Mouse (Mus musculus): ENCODE results near the gene Dvl1.

Dvl1 gene

DNA sequence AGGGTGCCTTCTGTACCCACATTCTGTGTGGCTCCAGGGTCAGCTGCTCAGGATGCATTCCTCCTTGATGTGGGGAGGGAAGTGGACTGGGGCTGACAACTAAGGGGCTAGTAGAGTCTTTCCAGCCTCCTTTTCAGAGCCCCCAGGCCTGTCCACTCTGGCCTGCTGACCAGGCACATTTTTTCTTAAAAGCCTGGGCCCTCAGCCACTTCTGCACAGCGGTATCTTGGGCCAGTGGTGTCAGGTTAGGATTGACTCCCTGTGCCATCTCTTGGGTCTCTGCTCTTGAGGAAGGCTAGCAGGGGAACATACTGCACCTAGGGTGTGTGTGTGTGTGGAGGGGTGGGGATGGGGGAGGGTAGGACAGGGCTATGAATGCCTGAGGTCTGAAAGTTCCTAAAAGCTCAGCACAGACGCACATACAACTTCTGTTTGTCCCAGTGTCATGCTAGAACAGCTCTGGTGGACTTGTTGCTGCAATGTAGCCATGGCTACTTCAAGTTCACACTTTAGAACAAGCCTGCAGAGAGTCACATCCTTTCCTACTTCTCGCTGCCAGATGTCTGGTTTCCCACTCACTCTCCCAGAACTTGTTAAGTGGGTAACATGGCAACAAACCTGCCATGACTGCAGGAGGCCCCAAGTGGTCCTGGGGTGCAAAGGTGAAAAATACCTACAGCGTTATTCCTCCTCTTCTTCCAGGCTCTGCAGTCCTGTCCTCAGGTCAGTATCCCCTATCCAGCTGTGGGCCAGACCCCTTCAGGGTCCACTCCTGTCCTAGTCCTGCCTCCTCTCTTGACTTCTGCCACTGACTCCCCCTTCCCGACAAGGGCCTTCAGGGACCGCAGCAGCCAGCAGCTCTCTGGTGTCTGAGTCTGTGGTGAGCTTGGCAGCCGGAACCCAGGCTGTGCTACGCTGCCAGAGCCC, 6.9 kb upstream of the Dvl1 start:
- no peak for DNase-seq

DNA sequence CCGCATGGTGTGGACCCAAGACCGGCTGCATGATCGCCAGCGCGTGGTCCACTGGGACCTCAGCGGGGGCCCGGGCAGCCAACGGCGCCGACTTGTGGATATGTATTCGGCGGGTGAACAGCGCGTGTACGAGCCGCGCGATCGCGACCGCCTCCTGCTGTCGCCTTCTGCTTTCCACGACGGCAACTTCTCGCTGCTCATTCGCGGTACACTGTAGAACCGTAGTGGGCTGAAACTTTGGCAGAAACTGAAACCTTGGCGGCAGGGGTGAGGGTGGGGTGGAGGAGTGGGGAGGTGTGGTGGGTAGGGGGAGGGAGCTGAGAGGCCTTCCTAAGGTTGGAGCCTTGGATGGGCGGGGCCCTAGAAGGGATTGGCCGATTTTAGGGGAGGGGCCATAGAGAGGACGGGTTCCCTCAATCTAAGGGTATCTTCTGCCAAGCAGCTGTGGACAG, 6.2 kb upstream of the Dvl1 start:
- DNase-seq: peak; percentile 54 to 55

DNA sequence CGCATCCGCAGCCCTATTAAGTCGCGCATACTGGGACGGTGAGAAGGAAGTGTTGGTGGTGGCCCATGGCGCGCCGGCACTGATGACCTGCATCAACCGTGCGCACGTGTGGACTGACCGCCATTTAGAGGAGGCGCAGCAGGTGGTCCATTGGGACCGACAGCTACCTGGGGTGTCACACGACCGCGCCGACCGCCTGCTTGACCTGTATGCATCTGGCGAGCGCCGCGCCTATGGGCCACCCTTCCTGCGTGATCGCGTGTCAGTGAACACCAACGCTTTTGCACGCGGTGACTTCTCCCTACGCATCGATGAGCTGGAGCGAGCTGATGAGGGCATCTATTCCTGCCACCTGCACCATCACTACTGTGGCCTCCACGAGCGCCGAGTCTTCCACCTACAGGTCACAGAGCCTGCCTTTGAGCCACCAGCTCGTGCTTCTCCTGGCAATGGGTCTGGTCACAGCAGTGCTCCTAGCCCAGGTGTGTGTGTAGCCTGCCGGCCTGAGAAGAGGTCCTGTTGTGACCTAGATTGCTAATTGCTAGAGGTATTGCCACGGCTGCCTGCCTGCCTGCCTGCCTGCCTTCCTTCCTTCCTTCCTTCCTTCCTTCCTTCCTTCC, 5.4 kb upstream of the Dvl1 start:
- DNase-seq: peak; percentile 47 to 68

DNA sequence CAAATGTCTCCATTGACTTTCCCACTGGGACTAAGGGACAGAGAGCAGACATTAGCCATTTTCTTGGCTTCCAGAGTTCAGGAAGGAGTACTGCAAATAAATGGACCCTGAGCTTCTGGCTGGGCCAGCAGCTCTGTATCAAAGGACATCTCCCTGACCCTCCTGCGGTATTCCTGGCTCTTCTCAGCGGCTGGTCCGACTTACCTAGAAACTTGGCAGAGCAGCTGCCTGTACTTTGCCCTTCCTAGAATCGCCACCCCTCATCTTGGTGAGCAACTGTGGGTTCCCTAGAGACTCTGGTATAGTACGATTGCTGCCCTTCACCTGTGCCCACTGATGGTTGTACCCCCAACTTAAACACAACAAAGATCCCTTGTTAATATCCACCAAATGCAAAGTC, 4.0 kb upstream of the Dvl1 start:
- DNase-seq: no peak

DNA sequence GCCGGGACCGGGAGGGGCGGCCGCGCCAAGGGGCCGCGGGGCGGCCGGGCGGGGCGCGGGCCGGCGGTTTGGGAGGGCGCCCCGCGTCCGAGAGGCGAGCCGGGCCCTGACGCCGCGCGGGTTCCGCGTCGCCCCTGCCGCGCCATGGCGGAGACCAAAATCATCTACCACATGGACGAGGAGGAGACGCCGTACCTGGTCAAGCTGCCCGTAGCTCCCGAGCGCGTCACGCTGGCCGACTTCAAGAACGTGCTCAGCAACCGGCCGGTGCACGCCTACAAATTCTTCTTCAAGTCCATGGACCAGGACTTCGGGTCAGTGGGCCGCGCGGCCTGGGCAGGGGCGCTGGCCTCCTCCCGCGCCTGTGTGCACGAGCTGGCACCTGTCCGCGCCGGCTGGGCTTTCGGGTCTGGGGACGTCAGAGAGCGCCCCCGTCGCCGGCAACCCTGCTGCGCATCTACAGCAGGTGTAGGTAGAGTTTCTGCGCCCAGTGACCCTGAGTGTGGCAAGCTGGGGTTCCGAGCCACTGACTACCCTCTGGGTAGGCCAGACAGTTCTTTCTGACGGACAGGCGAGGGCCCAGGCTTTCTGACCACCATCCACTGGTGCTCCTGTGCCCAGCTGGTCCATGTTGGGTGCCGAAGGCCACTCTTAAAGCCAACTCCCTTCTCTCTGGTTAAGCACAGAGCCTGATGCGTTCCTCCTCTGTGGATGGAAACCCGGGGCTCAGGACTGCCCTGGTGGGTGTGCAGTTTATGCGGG, 570 bp downstream of the Dvl1 start:
- DNase-seq: peak; percentile 71 to 74

DNA sequence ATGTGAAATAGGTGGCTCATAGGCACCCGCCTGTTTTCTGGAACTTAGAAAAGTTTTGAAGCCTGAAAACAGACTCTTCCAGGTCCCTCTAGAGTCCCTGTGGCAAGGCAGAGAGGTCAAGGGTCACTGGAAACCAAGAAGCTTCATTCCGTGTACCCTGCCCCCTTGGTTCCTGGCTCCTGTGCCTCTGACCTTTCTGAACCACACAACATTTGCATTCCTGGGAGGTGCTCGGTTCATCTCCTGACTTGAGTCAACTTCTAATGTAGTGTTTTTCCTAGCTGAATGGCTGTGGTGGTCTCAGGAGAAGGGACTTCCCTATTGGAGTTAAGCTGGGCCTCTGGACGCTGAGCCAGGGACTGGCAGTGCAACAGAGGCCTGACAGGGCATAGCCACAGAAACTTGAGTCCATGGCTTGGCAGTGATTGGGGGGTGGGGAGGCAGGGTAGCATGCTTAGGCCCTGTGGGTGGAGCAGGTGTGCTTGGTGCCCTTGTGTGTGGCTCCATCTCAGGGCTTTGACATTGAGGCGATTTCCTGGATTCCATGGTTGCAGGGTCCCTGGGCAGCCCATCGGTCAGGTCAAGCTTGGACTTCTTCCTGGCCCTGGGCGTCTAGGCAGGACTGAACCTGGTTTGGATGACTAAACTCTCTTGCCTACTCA, 1.4 kb downstream of the Dvl1 start:
- no peak for DNase-seq

DNA sequence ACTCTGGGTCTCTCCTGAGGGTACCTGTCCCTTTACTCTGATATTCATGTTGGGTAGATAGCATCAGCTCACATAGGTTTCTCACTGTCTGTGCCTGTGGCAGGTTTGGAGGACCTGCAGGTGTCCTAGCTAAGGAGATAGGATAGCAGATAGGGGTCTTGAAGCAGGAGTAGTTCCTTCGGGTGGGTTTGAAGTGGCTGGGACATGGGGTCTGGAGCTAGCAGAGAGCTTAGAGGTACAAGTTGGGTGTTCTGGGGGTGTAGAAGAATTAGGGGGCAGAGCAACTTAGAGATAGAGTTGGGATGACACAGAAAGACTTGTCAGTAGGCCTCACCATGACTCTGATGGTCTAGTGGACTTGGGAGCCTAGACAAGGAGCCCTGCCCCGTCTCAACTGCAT, 2.2 kb downstream of the Dvl1 start:
- DNase-seq: no peak

DNA sequence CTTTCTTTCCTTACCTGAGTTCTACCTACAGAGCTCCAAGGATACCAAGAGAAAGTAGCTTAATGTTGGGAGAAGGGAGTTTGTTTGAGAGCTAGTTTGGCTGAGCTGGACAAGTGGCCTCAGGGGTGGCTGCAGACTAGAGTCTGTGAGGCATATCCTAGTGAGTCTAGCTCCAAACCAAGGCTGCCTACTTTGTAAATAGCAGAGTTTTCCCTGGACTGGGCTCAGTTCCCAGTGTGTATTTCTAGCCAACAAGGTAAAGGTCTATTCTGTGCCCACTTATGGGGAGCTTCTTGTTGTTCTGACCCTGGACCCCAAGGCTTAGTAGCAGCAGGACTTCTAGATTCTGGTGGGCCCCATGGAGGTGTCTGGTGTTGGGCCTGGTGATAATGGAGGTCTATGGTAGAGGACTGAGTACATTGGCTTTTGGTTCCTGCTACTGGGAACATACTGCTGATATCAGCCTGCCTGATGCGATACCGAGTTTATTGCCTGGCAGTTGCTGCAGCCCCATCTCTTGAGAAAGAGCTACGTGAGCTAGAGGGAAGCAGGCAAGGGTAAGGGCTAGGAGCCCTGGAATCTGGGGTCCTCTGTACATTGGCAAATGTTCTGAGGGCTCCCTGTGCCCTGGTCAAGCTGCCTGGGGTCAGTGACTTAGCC, 2.7 kb downstream of the Dvl1 start:
- no peak for DNase-seq

DNA sequence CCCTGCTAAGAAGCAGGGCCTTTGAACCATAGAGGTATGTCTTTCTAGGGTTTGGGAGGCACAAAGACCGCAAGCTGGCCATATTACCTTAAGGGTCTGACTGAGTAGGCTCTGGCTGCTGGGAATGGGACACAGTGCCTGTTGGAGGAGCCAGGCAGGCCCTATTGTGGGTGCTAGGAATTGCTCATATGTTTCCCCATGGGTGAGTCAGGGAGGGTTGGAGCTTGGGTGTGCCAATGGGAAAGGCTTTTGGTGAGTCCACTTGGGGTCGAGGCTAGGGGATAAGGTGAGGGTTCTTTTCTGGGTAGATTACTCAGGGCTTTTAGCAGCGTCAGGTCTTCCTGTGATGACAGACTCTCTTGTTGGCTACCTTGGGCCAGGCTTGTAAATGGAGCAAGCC, 4.2 kb downstream of the Dvl1 start:
- DNase-seq: no peak

DNA sequence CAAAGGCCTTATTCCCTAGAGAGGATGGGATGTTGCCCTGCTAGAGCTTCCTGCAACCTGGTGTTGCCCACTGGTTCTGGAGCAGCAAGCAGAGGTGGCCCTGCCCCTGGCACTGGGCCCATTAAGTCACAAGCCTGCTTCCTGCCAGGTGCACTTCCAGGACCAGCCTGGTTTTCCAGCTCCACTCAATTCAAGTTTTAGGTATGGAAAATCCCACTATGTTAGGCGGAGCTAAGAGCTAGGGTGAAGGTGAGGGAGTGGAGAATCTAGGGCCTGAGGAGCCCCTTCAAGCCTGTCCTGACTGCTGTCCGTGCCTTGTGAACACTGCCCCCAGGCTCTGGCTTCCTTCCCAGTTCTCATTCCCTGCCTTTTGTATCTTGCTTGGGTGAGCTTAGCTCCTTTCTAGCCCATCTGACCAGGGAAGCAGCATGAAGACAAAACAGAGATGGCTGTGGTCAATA, 4.8 kb downstream of the Dvl1 start:
- peak; percentile 81 to 82 for DNase-seq

DNA sequence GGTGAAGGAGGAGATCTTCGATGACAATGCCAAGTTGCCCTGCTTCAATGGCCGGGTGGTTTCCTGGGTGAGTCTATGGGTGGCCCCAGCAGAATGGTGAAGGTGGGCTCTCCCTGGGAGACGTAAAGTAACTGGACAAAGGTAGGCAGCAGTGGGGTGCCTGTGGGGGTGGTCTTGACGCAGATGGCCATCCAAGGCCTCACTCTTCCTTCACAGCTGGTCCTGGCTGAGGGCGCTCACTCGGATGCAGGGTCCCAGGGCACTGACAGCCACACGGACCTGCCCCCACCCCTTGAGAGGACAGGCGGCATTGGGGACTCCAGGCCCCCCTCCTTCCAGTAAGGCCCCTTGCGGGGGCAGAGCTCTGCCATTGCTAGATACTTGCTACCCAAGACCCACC, 6.2 kb downstream of the Dvl1 start:
- DNase-seq: no peak

DNA sequence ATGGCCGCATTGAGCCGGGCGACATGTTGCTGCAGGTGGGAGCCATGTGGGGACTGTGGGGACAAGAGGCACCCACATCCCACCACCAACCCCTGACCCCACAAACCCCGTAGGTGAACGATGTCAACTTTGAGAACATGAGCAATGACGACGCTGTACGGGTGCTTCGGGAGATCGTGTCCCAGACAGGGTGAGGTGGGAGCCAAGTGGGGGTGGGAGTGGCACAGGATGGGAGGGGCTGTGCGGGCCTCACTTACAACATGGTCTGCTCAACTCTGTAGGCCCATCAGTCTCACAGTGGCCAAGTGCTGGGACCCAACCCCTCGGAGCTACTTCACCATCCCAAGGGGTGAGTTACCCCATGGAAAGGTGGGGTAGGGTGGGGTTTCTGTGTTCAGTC, 7.8 kb downstream of the Dvl1 start:
- DNase-seq: no peak

DNA sequence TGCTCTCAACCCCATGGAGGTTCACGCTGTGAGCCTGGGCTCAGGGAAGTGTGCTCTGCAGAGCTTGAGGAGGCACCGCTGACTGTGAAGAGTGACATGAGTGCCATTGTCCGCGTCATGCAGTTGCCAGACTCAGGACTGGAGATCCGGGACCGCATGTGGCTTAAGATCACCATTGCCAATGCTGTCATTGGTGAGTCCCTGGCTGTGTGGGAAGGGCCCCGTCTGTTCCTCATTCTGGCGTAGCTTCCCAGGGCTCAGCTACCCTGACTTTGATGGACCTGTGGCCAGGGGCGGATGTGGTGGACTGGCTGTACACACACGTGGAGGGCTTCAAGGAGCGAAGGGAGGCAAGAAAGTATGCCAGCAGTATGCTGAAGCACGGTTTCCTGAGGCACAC, 8.9 kb downstream of the Dvl1 start:
- peak in 1 of 2 experiments; percentile 10 for DNase-seq

DNA sequence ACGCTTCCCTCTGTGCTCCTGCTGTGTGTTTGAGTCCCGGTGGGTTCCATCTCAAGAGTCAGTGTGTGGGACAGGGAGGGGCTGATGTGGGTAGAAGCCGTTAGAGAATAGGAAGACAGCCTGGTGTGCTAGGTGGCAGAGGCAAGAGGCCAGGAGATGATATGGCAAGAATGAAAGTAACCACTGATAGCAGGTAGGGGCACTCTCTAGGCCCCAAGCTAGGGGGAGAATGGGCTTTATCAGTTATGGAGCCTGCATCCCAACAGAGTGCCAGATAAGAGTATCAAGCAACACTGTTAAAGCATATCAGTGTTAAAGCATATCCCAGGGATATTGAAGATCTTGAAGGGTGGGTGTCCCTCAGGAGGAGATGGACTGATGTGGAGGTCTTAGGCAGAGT, 9.7 kb downstream of the Dvl1 start:
- no peak for DNase-seq

DNA sequence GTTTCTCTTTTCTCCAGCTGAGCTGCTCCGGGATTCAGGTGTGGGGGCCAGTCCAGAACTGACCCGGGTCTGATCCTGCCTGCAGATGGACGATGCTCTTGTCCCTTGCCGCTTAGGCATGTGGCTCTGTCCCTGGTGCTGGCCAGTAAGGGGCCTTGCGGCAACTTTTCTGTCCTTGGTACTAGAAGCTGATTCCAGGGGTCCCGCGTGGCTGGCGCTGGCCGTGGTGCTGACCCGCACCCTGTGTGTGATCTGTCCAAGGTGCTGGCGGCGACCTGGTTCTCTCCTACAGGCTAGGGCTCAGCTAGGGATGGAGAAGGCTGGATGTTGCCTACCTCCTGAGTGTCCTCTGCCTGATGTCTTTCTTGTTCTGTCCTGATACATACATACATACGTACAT, 12.1 kb downstream of the Dvl1 start:
- DNase-seq: no peak

DNA sequence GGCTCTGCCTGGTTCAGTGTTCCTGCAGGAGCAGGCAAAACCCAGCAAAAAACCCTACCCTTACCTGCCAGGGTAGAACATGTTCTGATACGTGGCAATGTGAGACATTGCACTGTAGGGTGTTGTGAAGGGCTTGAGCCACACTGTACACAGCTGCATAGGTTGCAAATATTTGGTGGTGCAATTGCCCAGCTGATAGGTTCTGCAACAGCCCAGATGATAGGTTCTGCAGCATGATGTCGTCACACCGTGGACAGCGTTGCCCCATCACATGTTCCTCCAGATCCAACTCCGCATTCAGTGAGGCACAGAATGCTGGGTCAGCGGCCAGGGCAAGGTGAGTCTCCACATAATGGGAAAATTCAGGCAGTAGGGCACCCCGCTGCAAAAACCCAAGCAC, 14.6 kb downstream of the Dvl1 start:
- DNase-seq: no peak

DNA sequence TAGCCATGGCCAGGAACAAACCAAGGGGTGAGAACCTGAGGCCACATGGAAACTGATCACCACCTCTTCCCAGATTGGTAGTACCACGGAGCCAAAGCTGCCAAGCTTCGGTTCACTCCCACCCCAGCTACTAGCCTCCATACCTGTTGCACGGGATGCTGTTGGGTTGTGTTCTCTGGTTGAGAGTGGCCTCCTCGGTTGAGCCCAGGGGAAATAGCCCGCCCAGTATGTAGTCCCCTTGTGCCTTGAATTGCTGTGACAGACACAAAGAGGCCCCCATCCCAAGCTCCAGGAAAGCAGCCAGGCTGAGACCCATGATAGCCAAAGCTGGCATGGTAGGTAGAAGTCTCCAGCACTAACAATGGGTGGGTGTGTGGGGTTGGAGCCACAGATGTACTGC, 15.8 kb downstream of the Dvl1 start, which contains the start of gene Tas1r3:
TSS of gene Tas1r3 (minus strand) at position 362 of the 400 bp plus-strand sequence.
- DNase-seq: no peak

DNA sequence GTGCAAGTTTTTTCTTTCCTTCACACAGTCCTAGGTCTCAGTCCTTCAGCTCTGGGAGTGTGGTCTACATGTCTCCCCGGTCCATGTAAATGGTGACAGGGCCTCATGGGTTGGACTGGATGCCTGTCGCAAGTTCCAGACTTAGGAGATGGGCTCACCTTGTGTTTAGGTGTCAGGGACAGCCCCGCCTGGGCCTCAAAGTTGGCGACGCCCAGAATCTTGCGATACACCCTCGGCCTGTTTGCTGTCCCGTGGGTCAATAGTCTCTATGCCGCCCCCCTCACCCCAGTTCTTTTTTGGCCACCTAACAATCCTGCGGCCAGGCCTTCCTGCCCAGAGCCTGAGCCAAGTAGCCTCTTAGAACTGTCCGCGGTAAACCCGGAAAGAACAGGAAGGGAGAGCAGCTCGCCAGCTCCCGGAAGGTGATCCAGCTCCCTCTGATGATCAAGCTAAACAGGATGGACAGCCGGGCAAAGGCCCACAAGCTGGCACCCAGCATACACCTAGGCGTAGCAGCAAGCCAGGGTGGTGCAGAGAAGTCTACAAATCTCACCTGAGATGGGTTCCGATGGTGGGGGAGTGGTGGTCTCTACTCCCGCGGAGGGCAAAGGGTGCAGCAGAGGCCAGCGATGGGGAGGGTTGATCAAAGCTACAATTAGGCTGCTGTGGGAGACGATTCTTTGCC, 21.6 kb downstream of the Dvl1 start:
- DNase-seq: no peak

DNA sequence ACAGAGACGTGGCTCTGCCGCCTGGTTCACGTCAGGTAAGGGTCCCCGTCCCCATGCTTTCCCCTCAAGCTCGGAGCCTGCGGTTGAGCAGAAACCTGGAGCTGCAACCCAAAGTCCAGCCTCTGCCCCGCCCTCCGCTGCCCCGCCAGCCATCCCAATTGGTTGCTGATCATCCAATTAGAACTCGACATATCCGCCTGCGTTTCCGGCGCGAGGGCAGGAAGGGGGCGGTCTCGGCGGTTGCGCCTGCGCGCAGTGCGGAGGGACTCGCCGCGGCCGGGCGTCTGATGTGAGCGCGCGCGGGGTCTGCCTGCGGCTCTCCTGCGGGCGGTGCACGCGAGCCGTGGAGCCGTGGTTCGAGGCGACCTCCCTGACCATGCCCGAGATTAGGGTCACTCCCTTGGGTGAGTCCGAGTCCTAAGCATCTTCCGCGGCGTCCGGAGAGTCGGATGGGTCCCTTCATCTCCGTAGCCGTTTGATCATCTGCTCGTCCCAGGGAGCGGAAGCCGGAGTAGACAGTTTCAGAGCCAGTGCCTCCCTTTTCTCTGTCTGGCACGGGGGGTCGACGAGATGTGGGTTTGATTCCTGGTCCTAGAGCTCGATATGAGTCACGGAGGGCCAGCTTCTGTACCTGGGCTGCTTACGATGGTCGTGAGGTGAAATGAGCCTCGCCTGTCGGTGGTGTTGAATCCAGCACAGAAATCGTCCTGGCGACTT, 22.3 kb downstream of the Dvl1 start, which contains the start of the genes Cptp and Ints11:
TSS of gene Cptp (minus strand) at position 124 of the 717 bp plus-strand sequence.
TSS of gene Ints11 (plus strand) at position 230 of the 717 bp plus-strand sequence.
- DNase-seq: peak; percentile 98 to 99

DNA sequence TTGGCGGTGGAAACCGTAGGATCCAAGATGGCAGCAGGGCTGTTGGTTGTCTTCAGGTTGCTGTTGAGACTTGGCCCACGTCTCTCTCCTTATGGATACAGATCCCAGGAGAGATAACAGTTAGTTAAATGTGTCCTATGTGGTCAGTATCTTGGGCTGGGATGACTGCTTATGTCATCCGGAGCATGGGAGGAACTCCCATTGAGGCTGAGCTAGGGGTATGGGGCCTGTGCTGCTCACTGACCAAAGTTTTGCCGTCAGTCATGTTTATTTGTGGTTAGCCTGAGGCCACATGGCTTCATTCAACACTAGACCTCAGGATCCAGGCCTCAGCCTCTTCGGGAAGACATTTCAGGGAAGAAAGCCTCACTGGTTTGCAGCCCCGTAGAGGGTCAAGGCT, 24.2 kb downstream of the Dvl1 start:
- DNase-seq: no peak

DNA sequence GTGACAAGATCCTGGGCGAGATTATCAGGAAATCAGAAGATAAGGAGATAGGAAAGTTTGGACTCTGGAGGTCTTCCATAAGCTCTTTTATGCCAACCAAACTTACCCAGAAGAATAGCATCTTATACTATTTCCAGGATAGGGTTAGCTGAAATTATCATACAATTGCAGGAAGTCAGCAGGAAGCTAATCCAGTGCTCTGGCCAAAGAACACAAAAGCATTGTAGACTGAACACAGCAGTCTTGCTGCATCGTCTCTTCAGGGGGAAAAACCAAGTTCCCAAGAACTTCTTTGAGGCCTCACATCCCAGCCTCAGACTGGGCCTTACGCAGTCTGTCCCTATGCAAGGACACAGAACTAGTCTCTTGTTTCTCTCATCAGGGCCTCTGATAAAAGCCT, 36.4 kb downstream of the Dvl1 start:
- no peak for DNase-seq

Data from cerebellum, postnatal 10 days (tissue).